Mouse (Mus musculus) adrenal gland, adult (tissue): Measurements from ENCODE around the gene Plch2.
A peak's percentile ranks its signal among the peaks of the same experiment; 100 is the strongest.

Source experiments
- DNase-seq, 2 experiments: peaks; one replicate each; pipeline ENCODE4 v3.0.0; 2022 to 2023; ENCODE audit warnings: low spot score in 1 of 2; ENCODE audit not compliant: inconsistent age in 2 of 2

Plch2 gene

GRCm38 (mm10) chr4:154960690-154961225 lies 95.8 kb downstream of the Plch2 start, which contains the start of gene Hes5:
Gene Hes5, plus strand, starts transcription at chr4:154960923.
- no peak for DNase-seq

GRCm38 (mm10) chr4:154960021-154960689 lies 96.4 kb downstream of the Plch2 start:
- DNase-seq = no peak

- no peak for DNase-seq
These were observed 98.0 kb downstream of the Plch2 start for GRCm38 (mm10) chr4:154958621-154959020.

GRCm38 (mm10) chr4:154958171-154958570 lies 98.4 kb downstream of the Plch2 start:
- DNase-seq = no peak

- no peak for DNase-seq
These were observed 99.1 kb downstream of the Plch2 start for GRCm38 (mm10) chr4:154957289-154957993.

- DNase-seq = no peak
These were observed 100.0 kb downstream of the Plch2 start for GRCm38 (mm10) chr4:154956604-154957003.

GRCm38 (mm10) chr4:154952461-154953241 lies 103.9 kb downstream of the Plch2 start:
- no peak for DNase-seq

- no peak for DNase-seq
These were observed 107.0 kb downstream of the Plch2 start for GRCm38 (mm10) chr4:154949589-154949982.

- DNase-seq = no peak
These were observed 107.5 kb downstream of the Plch2 start for GRCm38 (mm10) chr4:154948940-154949588.

- DNase-seq = no peak
These were observed 108.3 kb downstream of the Plch2 start for GRCm38 (mm10) chr4:154948066-154948939.

GRCm38 (mm10) chr4:154946319-154946718 lies 110.3 kb downstream of the Plch2 start:
- DNase-seq = peak; percentile 71 to 89

GRCm38 (mm10) chr4:154944121-154944590 lies 112.4 kb downstream of the Plch2 start:
- DNase-seq = peak; percentile 82 to 92

- DNase-seq = no peak
These were observed 113.1 kb downstream of the Plch2 start for GRCm38 (mm10) chr4:154943323-154944039.

GRCm38 (mm10) chr4:154942632-154943322 lies 113.8 kb downstream of the Plch2 start:
- DNase-seq = no peak

GRCm38 (mm10) chr4:154941831-154942230 lies 114.8 kb downstream of the Plch2 start:
- DNase-seq = no peak

GRCm38 (mm10) chr4:154940156-154940555 lies 116.4 kb downstream of the Plch2 start:
- DNase-seq = no peak

- no peak for DNase-seq
These were observed 118.8 kb downstream of the Plch2 start for GRCm38 (mm10) chr4:154937746-154938145.

- no peak for DNase-seq
These were observed 119.9 kb downstream of the Plch2 start for GRCm38 (mm10) chr4:154936542-154937255.
